Mouse (Mus musculus): ENCODE data around the gene Dgkg. TPM values are rescaled to one million over a fixed set of nuclear protein-coding genes. Genes with fewer than 3 reads are reported as not detected.

Dgkg gene
- polyA plus RNA-seq, 1 experiment from 2014 or later = 3.5 TPM

DNA sequence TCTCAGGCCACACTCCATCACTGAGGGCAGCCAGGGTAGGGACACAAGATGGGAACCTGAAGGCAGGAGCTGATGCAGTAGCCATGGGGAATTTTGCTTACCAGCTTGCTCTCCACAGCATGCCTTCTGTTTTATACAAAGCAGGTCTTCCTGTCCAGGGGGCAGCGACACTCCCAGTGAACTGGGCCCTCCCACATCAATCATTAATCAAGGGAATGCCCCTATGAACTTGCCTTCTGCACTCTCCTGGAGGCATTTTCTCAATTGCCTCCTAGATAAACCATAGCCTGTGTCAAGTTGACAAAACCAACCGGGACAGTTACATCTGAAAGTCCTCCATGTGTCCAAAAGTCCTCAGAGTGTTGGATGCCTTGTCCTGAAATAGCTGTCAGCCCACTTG lies 6.1 kb upstream of the Dgkg start:
- Histone ChIP-seq H3K9ac (ENCODE audit: low read depth, low read length) (no peak overlapping the region), H3K36me3 (ENCODE audit: control insufficient read depth, insufficient read depth) (no peaks in the 10 kb centered on the region), H3K4me1 (replicated peaks; ENCODE audit: control insufficient read depth, insufficient read depth, low read length) (no peaks in the 10 kb centered on the region), H3K27ac (ENCODE audit: low read depth, low read length) (no peak overlapping the region), H3K4me2 (replicated peaks; ENCODE audit: low read depth) (peak overlapping the region; percentile 25; the same call in 1 of the 2 replicates), H3K4me3 (ENCODE audit: low read depth, low read length) (no peak overlapping the region), H3K27me3 (replicated peaks; ENCODE audit: control insufficient read depth, insufficient read depth, low read length) (no peaks in the 10 kb centered on the region), H3K9me3 (ENCODE audit: control insufficient read depth) (no peaks in the 10 kb centered on the region)
- peak; percentile 75 for ATAC-seq
- no peak for TF ChIP-seq CTCF (IDR thresholded peaks at IDR 0.05; ENCODE audit: low read depth)
- 12% methylated on average over 2 of the region's 2 CpGs for WGBS

DNA sequence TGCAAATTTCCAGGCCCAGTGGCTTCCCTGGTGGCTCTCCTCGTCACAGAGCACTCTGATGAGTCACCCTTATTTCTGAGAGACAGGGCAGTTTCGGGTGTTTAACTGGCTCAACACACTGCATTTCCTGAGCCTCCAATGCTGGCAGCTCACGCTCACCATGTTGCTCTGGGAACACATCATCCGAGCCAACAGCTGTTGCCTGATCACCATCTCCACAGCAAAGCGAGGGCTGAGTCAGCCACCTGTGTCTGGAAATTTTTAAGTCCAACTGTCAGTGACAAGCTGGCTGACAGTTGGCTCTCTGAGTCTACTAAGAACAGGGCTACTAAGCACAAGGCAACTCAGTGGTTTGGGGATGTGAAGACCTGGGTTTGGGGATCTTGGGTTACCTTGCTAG lies 4.1 kb upstream of the Dgkg start:
- Histone ChIP-seq H3K27ac (ENCODE audit: low read depth, low read length) (no peak overlapping the region), H3K4me3 (ENCODE audit: low read depth, low read length) (no peak overlapping the region), H3K9me3 (ENCODE audit: control insufficient read depth) (no peaks in the 10 kb centered on the region), H3K4me1 (replicated peaks; ENCODE audit: control insufficient read depth, insufficient read depth, low read length) (no peaks in the 10 kb centered on the region; the same call in 1 of the 2 replicates), H3K36me3 (ENCODE audit: control insufficient read depth, insufficient read depth) (no peaks in the 10 kb centered on the region), H3K9ac (ENCODE audit: low read depth, low read length) (no peak overlapping the region), H3K27me3 (replicated peaks; ENCODE audit: control insufficient read depth, insufficient read depth, low read length) (peaks cover 9% of the 10 kb centered on the region), H3K4me2 (replicated peaks; ENCODE audit: low read depth) (no peak overlapping the region)
- no peak for ATAC-seq
- TF ChIP-seq CTCF (IDR thresholded peaks at IDR 0.05; ENCODE audit: low read depth) = no peak
- WGBS = 59% methylated on average over 5 of the region's 5 CpGs

DNA sequence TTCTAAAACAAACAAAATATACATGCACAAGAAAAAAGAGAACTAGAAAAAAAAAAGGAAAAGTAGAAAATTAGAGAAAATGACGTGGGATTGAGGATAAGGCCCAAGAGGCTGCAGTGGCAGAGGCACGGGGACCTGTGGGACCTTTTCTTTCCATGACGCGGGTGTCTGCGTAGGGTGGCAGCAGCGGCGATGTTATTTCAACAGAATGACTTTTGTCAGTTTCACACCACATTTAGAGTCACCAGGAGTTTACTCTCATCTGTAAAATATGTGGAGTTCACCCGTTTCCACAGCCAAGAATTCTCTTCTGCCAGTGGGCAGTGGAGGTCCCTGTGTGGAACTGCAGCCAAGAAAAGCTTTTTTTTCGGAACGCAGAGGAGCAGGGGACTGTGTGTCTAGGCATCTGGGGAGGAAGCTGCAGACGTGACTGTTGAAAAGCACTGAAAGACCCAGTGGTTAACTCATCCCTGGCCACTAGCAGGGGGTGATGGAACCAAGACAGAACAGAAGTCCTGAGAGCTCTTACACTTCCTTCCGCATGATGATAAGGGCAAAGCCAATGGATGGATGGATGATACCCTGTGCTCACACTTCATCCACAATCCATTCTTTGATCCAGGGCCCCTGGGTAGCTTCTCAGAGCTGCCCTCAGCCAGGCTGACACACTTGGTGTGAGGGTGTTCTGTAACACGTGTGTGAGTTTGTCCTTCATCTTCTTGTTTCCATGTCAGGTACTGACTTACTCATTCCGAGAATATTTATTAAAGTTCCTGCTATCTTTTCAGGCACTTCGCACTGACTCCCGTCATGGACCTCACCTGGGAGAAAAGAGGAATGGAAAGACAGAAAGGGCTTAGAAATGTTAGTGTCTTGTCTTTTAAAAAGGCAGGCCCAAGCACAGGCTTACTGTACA lies 1.1 kb upstream of the Dgkg start:
- Histone ChIP-seq H3K4me1 (replicated peaks; ENCODE audit: control insufficient read depth, insufficient read depth, low read length) (no peaks in the 10 kb centered on the region; the same call in 1 of the 2 replicates), H3K4me2 (replicated peaks; ENCODE audit: low read depth) (no peak overlapping the region), H3K27ac (ENCODE audit: low read depth, low read length) (no peak overlapping the region), H3K9me3 (ENCODE audit: control insufficient read depth) (no peaks in the 10 kb centered on the region), H3K4me3 (ENCODE audit: low read depth, low read length) (no peak overlapping the region), H3K9ac (ENCODE audit: low read depth, low read length) (no peak overlapping the region), H3K27me3 (replicated peaks; ENCODE audit: control insufficient read depth, insufficient read depth, low read length) (peaks cover 12% of the 10 kb centered on the region), H3K36me3 (ENCODE audit: control insufficient read depth, insufficient read depth) (no peaks in the 10 kb centered on the region)
- no peak for ATAC-seq
- 77% methylated on average over 16 of the region's 16 CpGs for WGBS
- TF ChIP-seq CTCF (IDR thresholded peaks at IDR 0.05; ENCODE audit: low read depth) = no peak

DNA sequence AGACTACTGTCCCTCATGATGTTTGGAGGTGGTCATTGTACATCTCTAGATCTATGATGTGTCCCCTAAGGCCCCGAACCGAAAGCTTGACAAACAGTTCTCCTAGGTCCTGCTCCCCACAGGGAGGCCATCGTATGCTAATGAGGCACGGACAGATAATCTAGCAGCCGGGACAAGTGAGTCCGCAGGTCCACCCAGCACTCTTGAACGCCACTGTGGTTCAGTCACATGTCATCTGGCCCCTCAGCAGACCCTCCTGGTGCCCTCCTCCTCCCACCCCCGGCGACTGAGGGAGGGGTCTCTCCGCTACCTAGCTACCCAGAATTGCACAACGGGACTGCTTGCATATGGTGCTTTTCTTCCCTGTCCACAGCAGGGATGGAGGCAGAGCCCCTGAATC lies 1.2 kb downstream of the Dgkg start:
- Histone ChIP-seq H3K4me2 (replicated peaks; ENCODE audit: low read depth) (peak overlapping the region; percentile 87), H3K27ac (ENCODE audit: low read depth, low read length) (no peak overlapping the region), H3K27me3 (replicated peaks; ENCODE audit: control insufficient read depth, insufficient read depth, low read length) (peaks cover 12% of the 10 kb centered on the region), H3K36me3 (ENCODE audit: control insufficient read depth, insufficient read depth) (no peaks in the 10 kb centered on the region), H3K9ac (ENCODE audit: low read depth, low read length) (no peak overlapping the region), H3K4me3 (ENCODE audit: low read depth, low read length) (no peak overlapping the region), H3K4me1 (replicated peaks; ENCODE audit: control insufficient read depth, insufficient read depth, low read length) (no peaks in the 10 kb centered on the region; the same call in 1 of the 2 replicates), H3K9me3 (ENCODE audit: control insufficient read depth) (no peaks in the 10 kb centered on the region)
- ATAC-seq = no peak
- WGBS = 8% methylated on average over 11 of the region's 11 CpGs
- TF ChIP-seq CTCF (IDR thresholded peaks at IDR 0.05; ENCODE audit: low read depth) = no peak

DNA sequence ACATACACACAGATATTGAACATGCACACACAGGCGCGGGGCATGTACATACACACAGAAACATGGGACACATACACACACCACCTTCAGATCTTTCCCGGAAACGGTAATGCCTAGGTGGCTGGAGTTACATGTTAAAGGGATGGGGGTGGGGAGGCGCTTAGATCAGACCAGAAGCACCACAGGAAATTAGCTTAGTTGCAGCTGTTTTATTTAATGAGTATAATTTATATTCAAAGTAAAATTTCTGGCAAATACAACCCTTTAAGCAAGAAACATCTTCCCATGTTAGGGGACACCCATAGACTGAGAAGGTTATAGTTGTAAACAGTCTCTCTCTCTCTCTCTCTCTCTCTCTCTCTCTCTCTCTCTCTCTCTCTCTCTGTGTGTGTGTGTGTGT lies 1.8 kb downstream of the Dgkg start:
- no peak for ATAC-seq
- Histone ChIP-seq H3K4me3 (ENCODE audit: low read depth, low read length) (no peak overlapping the region), H3K9me3 (ENCODE audit: control insufficient read depth) (no peaks in the 10 kb centered on the region), H3K27me3 (replicated peaks; ENCODE audit: control insufficient read depth, insufficient read depth, low read length) (peaks cover 12% of the 10 kb centered on the region), H3K4me1 (replicated peaks; ENCODE audit: control insufficient read depth, insufficient read depth, low read length) (no peaks in the 10 kb centered on the region; the same call in 1 of the 2 replicates), H3K27ac (ENCODE audit: low read depth, low read length) (no peak overlapping the region), H3K4me2 (replicated peaks; ENCODE audit: low read depth) (no peak overlapping the region), H3K9ac (ENCODE audit: low read depth, low read length) (no peak overlapping the region), H3K36me3 (ENCODE audit: control insufficient read depth, insufficient read depth) (no peaks in the 10 kb centered on the region)
- 58% methylated on average over 5 of the region's 5 CpGs for WGBS
- TF ChIP-seq CTCF (IDR thresholded peaks at IDR 0.05; ENCODE audit: low read depth) = no peak

DNA sequence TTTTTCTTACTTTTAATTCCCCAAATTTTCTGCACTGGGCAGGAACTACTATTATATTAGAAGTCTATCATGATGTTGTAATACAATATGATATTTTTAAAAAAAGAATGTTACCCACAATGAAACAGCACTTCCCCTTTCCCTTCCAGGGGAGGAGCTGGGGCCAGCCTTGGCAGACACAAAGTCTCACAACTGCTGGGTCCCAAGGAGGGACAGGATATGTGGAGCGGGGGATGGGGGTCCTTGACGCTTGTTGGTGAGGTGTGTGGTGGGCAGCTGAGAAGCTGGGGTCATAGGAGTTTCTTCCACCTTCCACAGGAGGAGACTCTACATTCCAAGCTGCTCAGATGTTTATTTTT lies 2.6 kb downstream of the Dgkg start:
- H3K4me3 ChIP-seq (ENCODE audit: low read depth, low read length) = no peak overlapping the region
- no peaks in the 10 kb centered on the region for H3K9me3 ChIP-seq (ENCODE audit: control insufficient read depth)
- no peaks in the 10 kb centered on the region; the same call in 1 of the 2 replicates for H3K4me1 ChIP-seq (replicated peaks; ENCODE audit: control insufficient read depth, insufficient read depth, low read length)
- 38% methylated on average over 2 of the region's 2 CpGs for WGBS
- no peak overlapping the region for H3K9ac ChIP-seq (ENCODE audit: low read depth, low read length)
- no peaks in the 10 kb centered on the region for H3K36me3 ChIP-seq (ENCODE audit: control insufficient read depth, insufficient read depth)
- peaks cover 12% of the 10 kb centered on the region for H3K27me3 ChIP-seq (replicated peaks; ENCODE audit: control insufficient read depth, insufficient read depth, low read length)
- H3K27ac ChIP-seq (ENCODE audit: low read depth, low read length) = no peak overlapping the region
- no peak for TF ChIP-seq CTCF (IDR thresholded peaks at IDR 0.05; ENCODE audit: low read depth)
- no peak overlapping the region for H3K4me2 ChIP-seq (replicated peaks; ENCODE audit: low read depth)
- no peak for ATAC-seq

Measured in intestine, postnatal 0 days (tissue).